Mouse (Mus musculus) megakaryocyte progenitor cell, adult 5-6 weeks (primary cell): ENCODE results near the gene Cog3. TPM values are rescaled to one million over a fixed set of nuclear protein-coding genes. Genes with fewer than 3 reads are reported as not detected.

Experiments
- ATAC-seq: replicated peaks from 2 replicates; pipeline ENCODE4 v1.8.0; 2016; ENCODE audit warnings: mild to moderate bottlenecking, moderate TSS enrichment, inconsistent platforms; ENCODE audit not compliant: poor library complexity
- total RNA-seq, 2 experiments: library from RNA; stranded (forward) in 1 of 2; stranded (reverse) in 1 of 2; fragments of 157-497, 149-512 nt in 1 of 2; fragments of 200-1000 nt in 1 of 2; gene quantifications; 2 replicates each; pipeline versions ENCODE4 v1.2.3 to v1.2.4; 2015 to 2017

The Cog3 gene
- total RNA-seq, 2 experiments from 2014 or later: 20.1 to 25.4 TPM

GRCm38 (mm10) chr14:75707771-75708170, 46.5 kb downstream of the Cog3 start:
- ATAC-seq: no peak

GRCm38 (mm10) chr14:75706647-75707046, 47.7 kb downstream of the Cog3 start:
- no peak for ATAC-seq

GRCm38 (mm10) chr14:75697928-75698327, 56.4 kb downstream of the Cog3 start:
- 0 out of 2 replicates have a peak, but pooled peaks have one; percentile 34 for ATAC-seq

GRCm38 (mm10) chr14:75696096-75696495, 58.2 kb downstream of the Cog3 start:
- 0 out of 2 replicates have a peak, but pooled peaks have one; percentile 20 for ATAC-seq

GRCm38 (mm10) chr14:75690428-75690827, 63.9 kb downstream of the Cog3 start:
- no peak for ATAC-seq

- no peak for ATAC-seq
Measured at GRCm38 (mm10) chr14:75676316-75676715, 78.0 kb downstream of the Cog3 start.

- ATAC-seq: no peak
Measured at GRCm38 (mm10) chr14:75669085-75669645, 85.2 kb downstream of the Cog3 start.

- ATAC-seq: no peak
Measured at GRCm38 (mm10) chr14:75665430-75666180, 88.7 kb downstream of the Cog3 start.

GRCm38 (mm10) chr14:75661548-75661947, 92.8 kb downstream of the Cog3 start:
- ATAC-seq: no peak

- ATAC-seq: no peak
Measured at GRCm38 (mm10) chr14:75660936-75661335, 93.4 kb downstream of the Cog3 start.

Other genes with a start within 250 kb of the Cog3 start
- not detected in 2 replicates for gene Spert, start 161.4 kb downstream of the Cog3 start, total RNA-seq (2015)
- not detected in 2 replicates for gene Spert, start 161.4 kb downstream of the Cog3 start, total RNA-seq (2017)
- not detected in 2 replicates for gene Erich6b, start 112.3 kb downstream of the Cog3 start, total RNA-seq (2015)
- gene Erich6b, start 112.3 kb downstream of the Cog3 start, total RNA-seq (2017): not detected in 2 replicates
- gene Slc25a30, start 32.5 kb upstream of the Cog3 start, total RNA-seq (2015): 17.3 TPM in 2 replicates
- 16.9 and 17.6 TPM in 2 replicates for gene Slc25a30, start 32.5 kb upstream of the Cog3 start, total RNA-seq (2017)
- gene Tpt1, start 90.6 kb upstream of the Cog3 start, total RNA-seq (2015): 4,894 and 5,633 TPM in 2 replicates
- gene Tpt1, start 90.6 kb upstream of the Cog3 start, total RNA-seq (2017): 809 and 847 TPM in 2 replicates
- gene Kctd4, start 200.5 kb upstream of the Cog3 start, total RNA-seq (2015): not detected in 2 replicates
- gene Kctd4, start 200.5 kb upstream of the Cog3 start, total RNA-seq (2017): 0.24 TPM in 1 of 2 replicates, not detected in the other